Comparison of ENCODE assay signal across 26 mouse cellular contexts in genomic region chr11:5575046-5575445, GRCm38 (mm10). TPM values are rescaled to one million over a fixed set of nuclear protein-coding genes. Genes with fewer than 3 reads are reported as not detected.
DNase-seq lines count a peak whose midpoint lies in the region; ATAC-seq lines count a peak whose summit lies in the region.
"Had no signal": no experiment of that assay in that cellular context is flagged by ENCODE, and none has a peak within 500 bp of the region (broad histone marks: within the 10 kb centered on the region; RNA-seq: fewer than 3 reads in every experiment).

No protein-coding gene starts in this region.

- ATAC-seq in heart, embryonic 12.5 days (ENCODE audit: insufficient number of reproducible peaks, low FRiP score), result peak; percentile 75
- peak; percentile 64 for ATAC-seq in megakaryocyte progenitor cell, adult 5-6 weeks (replicated peaks; ENCODE audit: poor library complexity)
- ATAC-seq in frontal cortex, adult (ENCODE audit: low TSS enrichment), result no peak
- ATAC-seq: forebrain, embryonic 15.5 days; Patski had no signal

- peaks cover 18% of the 10 kb centered on the region for H3K4me1 ChIP-seq in heart, embryonic 12.5 days (replicated peaks)
- H3K4me1 ChIP-seq: forebrain, embryonic 15.5 days; hindbrain, embryonic 13.5 days; limb, embryonic 15.5 days had no signal

- H3K4me3 ChIP-seq in heart, embryonic 12.5 days, result no peak overlapping the region
- H3K4me3 ChIP-seq: forebrain, embryonic 15.5 days; hindbrain, embryonic 13.5 days; limb, embryonic 15.5 days; midbrain, embryonic 12.5 days had no signal

- H3K4me2 ChIP-seq in heart, embryonic 12.5 days, result no peak overlapping the region
- H3K4me2 ChIP-seq: forebrain, embryonic 15.5 days; hindbrain, embryonic 13.5 days; limb, embryonic 15.5 days; midbrain, embryonic 12.5 days had no signal

- H3K9ac ChIP-seq in heart, embryonic 12.5 days, result no peak overlapping the region
- H3K9ac ChIP-seq: forebrain, embryonic 15.5 days; hindbrain, embryonic 13.5 days; limb, embryonic 15.5 days; midbrain, embryonic 12.5 days had no signal

- intact Hi-C loops in heart, postnatal 36 days (cut with DNase I), result no loop called here

- H3K27me3 ChIP-seq in heart, embryonic 12.5 days (replicated peaks), result no peaks in the 10 kb centered on the region
- H3K27me3 ChIP-seq: forebrain, embryonic 15.5 days; hindbrain, embryonic 13.5 days; limb, embryonic 15.5 days; midbrain, embryonic 12.5 days had no signal

- H3K36me3 ChIP-seq in heart, embryonic 12.5 days, result no peaks in the 10 kb centered on the region
- H3K36me3 ChIP-seq: forebrain, embryonic 15.5 days; hindbrain, embryonic 13.5 days; limb, embryonic 15.5 days; midbrain, embryonic 12.5 days had no signal

- DNase-seq in heart, postnatal 36 days, result no peak
- DNase-seq in T-cell, adult 2 months (ENCODE audit: low spot score), result peak; percentile 6
- DNase-seq in liver, result peak; percentile 75
- no peak for DNase-seq in left cerebral cortex, adult 11 months (ENCODE audit: low spot score)
- DNase-seq in right cerebral cortex, adult 18-20 months, result no peak
- DNase-seq: cerebellum, adult 11 months; cerebellum, postnatal 14 days; heart, adult 18-20 months; heart, postnatal 10 days; kidney, adult 18-20 months; kidney, postnatal 25 days; lung, postnatal 10 days; thymus, postnatal 4 days had no signal

- WGBS in heart, embryonic 12.5 days, result 35% methylated on average over 6 of the region's 6 CpGs

- no peak overlapping the region for H3K27ac ChIP-seq in heart, embryonic 12.5 days (ENCODE audit: poor library complexity, severe bottlenecking)
- H3K27ac ChIP-seq: forebrain, embryonic 15.5 days; hindbrain, embryonic 13.5 days; limb, embryonic 15.5 days; midbrain, embryonic 12.5 days; stomach, postnatal 0 days had no signal

- no peaks in the 10 kb centered on the region for H3K9me3 ChIP-seq in heart, embryonic 12.5 days (replicated peaks)
- H3K9me3 ChIP-seq: forebrain, embryonic 15.5 days; hindbrain, embryonic 13.5 days; limb, embryonic 15.5 days; midbrain, embryonic 12.5 days had no signal

RNA-seq across cellular contexts. Expression of gene Ankrd36, which starts 5.6 kb away (rescaled TPM):
- 0.18 TPM in 1 of 2 replicates, not detected in the other for polyA plus RNA-seq in heart, embryonic 12.5 days (2016; fragmentation: Nextera tagmentation; extraction: Ambion mirVana)
- total RNA-seq in heart, postnatal 36 days (2021), result not detected
- not detected in 2 replicates for total RNA-seq in megakaryocyte progenitor cell, adult 5-6 weeks (2015)
- total RNA-seq in megakaryocyte progenitor cell, adult 5-6 weeks (2017), result 0.10 TPM in 1 of 2 replicates, not detected in the other
- total RNA-seq: gastrocnemius, adult 18-20 months; heart, adult 18-20 months; heart, postnatal 10 days; layer of hippocampus, postnatal 25 days; left cerebral cortex, postnatal 25 days had no signal
- polyA plus RNA-seq: forebrain, embryonic 15.5 days; hindbrain, embryonic 13.5 days; limb, embryonic 15.5 days; neural tube, embryonic 14.5 days; Patski; stomach, postnatal 0 days had no signal

RNA-seq across cellular contexts. Expression of gene Ccdc117, which starts 33.1 kb away (rescaled TPM):
- polyA plus RNA-seq in heart, embryonic 12.5 days (2016; fragmentation: Nextera tagmentation; extraction: Ambion mirVana), result 16.4 and 17.9 TPM in 2 replicates
- 10 to 100 TPM; 19.5 to 23.2 TPM for total RNA-seq in heart, postnatal 36 days (2021)
- total RNA-seq in megakaryocyte progenitor cell, adult 5-6 weeks (2015), result 17.1 and 19.2 TPM in 2 replicates
- 29.4 and 32.9 TPM in 2 replicates for total RNA-seq in megakaryocyte progenitor cell, adult 5-6 weeks (2017)

RNA-seq across cellular contexts. Expression of gene Xbp1, which starts 54.6 kb away (rescaled TPM):
- 125 and 127 TPM in 2 replicates for polyA plus RNA-seq in heart, embryonic 12.5 days (2016; fragmentation: Nextera tagmentation; extraction: Ambion mirVana)
- total RNA-seq in heart, postnatal 36 days (2021), result 10 to 100 TPM; 59.2 to 65.2 TPM
- total RNA-seq in megakaryocyte progenitor cell, adult 5-6 weeks (2015), result 215 and 235 TPM in 2 replicates
- total RNA-seq in megakaryocyte progenitor cell, adult 5-6 weeks (2017), result 165 and 167 TPM in 2 replicates

Comparison
In these comparisons a context has a peak if more than half of its experiments do, and no peak if none do; other contexts are left out.
1. DNase-seq: peak in T-cell, adult 2 months (single experiment) and liver (single experiment); none in heart, postnatal 36 days (0 of 2), left cerebral cortex, adult 11 months (single experiment) and right cerebral cortex, adult 18-20 months (single experiment).